Mouse (Mus musculus) liver, adult 2 months (tissue): ENCODE measurements around the gene Ppp2r2c. TPM values are rescaled to one million over a fixed set of nuclear protein-coding genes. Genes with fewer than 3 reads are reported as not detected.
A peak's percentile ranks its signal among the peaks of the same experiment; 100 is the strongest.
"Not testable (repeated sequence)": the region's sequence is repeated elsewhere in the genome, so short reads cannot be mapped to it uniquely, and the experiment has no call there.

ENCODE experiments used
- DNase-seq: peaks from one replicate; pipeline ENCODE4 v3.0.0-alpha.2; 2011; ENCODE audit warnings: low read depth, low spot score; ENCODE audit errors: extremely low read depth
- H3K27ac ChIP-seq: fragments of 200-500 bp; replicated peaks from 2 replicates; pipeline ENCODE4 v1.5.1; 2012; ENCODE audit warnings: low read depth, mild to moderate bottlenecking, control low read depth, inconsistent platforms, low read length; ENCODE audit not compliant: insufficient read depth
- H3K27me3 ChIP-seq: fragments of 200-500 bp; 2 replicates; pipeline ENCODE4 v1.6.1; 2012; ENCODE audit warnings: mild to moderate bottlenecking, moderate library complexity, low read length, inconsistent platforms; ENCODE audit not compliant: control insufficient read depth, insufficient read depth
- H3K36me3 ChIP-seq: fragments of 200-500 bp; 2 replicates; pipeline ENCODE4 v1.6.1; 2012; ENCODE audit warnings: low read length, inconsistent platforms; ENCODE audit not compliant: control insufficient read depth, insufficient read depth
- H3K4me1 ChIP-seq: fragments of 200-500 bp; 2 replicates; pipeline ENCODE4 v1.6.1; 2011; ENCODE audit warnings: low read length; ENCODE audit not compliant: control insufficient read depth, insufficient read depth
- H3K4me3 ChIP-seq: fragments of 200-500 bp; 2 replicates; pipeline ENCODE4 v1.5.1; 2011; ENCODE audit warnings: low read depth, mild to moderate bottlenecking, control low read depth, low read length, moderate library complexity; ENCODE audit not compliant: insufficient read depth
- H3K79me2 ChIP-seq: fragments of 200-500 bp; 2 replicates; pipeline ENCODE4 v1.6.1; 2012; ENCODE audit warnings: inconsistent platforms, mild to moderate bottlenecking, low read length, moderate library complexity; ENCODE audit not compliant: control insufficient read depth, insufficient read depth
- H3K9ac ChIP-seq: fragments of 200-500 bp; 2 replicates; pipeline ENCODE4 v1.6.1; 2012; ENCODE audit warnings: low read depth, mild to moderate bottlenecking, control low read depth, inconsistent platforms, low read length
- CTCF ChIP-seq: fragments of 200-500 bp; IDR thresholded peaks from 2 replicates; pipeline ENCODE4 v1.5.1; 2011; ENCODE audit warnings: low read depth, low read length, control low read depth
- POLR2A ChIP-seq: fragments of 200-500 bp; IDR thresholded peaks from 2 replicates; pipeline ENCODE4 v1.6.1; 2011; ENCODE audit warnings: low read length, control low read depth; ENCODE audit not compliant: insufficient read depth; ENCODE audit errors: extremely low read depth
- WGBS: fragments of 180-500 bp; shearing (Covaris S2); methylation state at CpG from one replicate; pipeline ENCODE4 v1.1.7; 2018; 5-methylcytosine and 5-hydroxymethylcytosine counted together
- polyA plus RNA-seq: library from polyadenylated mRNA; depleted of rRNA; stranded (reverse); fragments of >200 nt; gene quantifications from 2 replicates; pipeline ENCODE4 v1.2.3, GENCODE M21; 2012
- total RNA-seq: library from RNA; depleted of rRNA; stranded (reverse); fragments of >200 nt; gene quantifications from 2 replicates; pipeline ENCODE4 v1.2.3, GENCODE M21; 2014

The Ppp2r2c gene
- total and polyA plus RNA-seq, 2 experiments: under 0.01 TPM; not detected in 1

GRCm38 (mm10) chr5:36936548-36936947 lies 68.2 kb downstream of the Ppp2r2c start:
- Histone ChIP-seq H3K4me1 (no peaks in the 10 kb centered on the region), H3K27ac (no peak overlapping the region), H3K79me2 (no peaks in the 10 kb centered on the region), H3K36me3 (no peaks in the 10 kb centered on the region), H3K4me3 (no peak overlapping the region), H3K27me3 (no peaks in the 10 kb centered on the region), H3K9ac (no peak overlapping the region)
- TF ChIP-seq POLR2A: no peak
- TF ChIP-seq CTCF: no peak
- DNase-seq: no peak
- 68% methylated on average over 7 of the region's 7 CpGs for WGBS

GRCm38 (mm10) chr5:36938021-36938420 lies 69.7 kb downstream of the Ppp2r2c start:
- TF ChIP-seq CTCF: no peak
- H3K27me3 ChIP-seq: no peaks in the 10 kb centered on the region
- WGBS: 91% methylated on average over 5 of the region's 5 CpGs
- H3K36me3 ChIP-seq: no peaks in the 10 kb centered on the region
- H3K4me1 ChIP-seq: no peaks in the 10 kb centered on the region
- no peak for DNase-seq
- no peak overlapping the region for H3K9ac ChIP-seq
- H3K27ac ChIP-seq: no peak overlapping the region
- no peaks in the 10 kb centered on the region for H3K79me2 ChIP-seq
- H3K4me3 ChIP-seq: no peak overlapping the region

GRCm38 (mm10) chr5:36938991-36939390 lies 70.7 kb downstream of the Ppp2r2c start:
- 55% methylated on average over 2 of the region's 2 CpGs for WGBS
- H3K27ac ChIP-seq, H3K79me2 ChIP-seq, H3K27me3 ChIP-seq, H3K4me3 ChIP-seq, DNase-seq, H3K4me1 ChIP-seq, H3K36me3 ChIP-seq, H3K9ac ChIP-seq: not testable (repeated sequence)

GRCm38 (mm10) chr5:36942446-36942845 lies 74.1 kb downstream of the Ppp2r2c start:
- WGBS: 86% methylated on average over 2 of the region's 2 CpGs
- H3K4me3 ChIP-seq: no peak overlapping the region
- no peak overlapping the region for H3K9ac ChIP-seq
- H3K79me2 ChIP-seq: no peaks in the 10 kb centered on the region
- H3K36me3 ChIP-seq: no peaks in the 10 kb centered on the region
- H3K4me1 ChIP-seq: no peaks in the 10 kb centered on the region
- TF ChIP-seq CTCF: peak; percentile 14; the same call in 1 of the 2 replicates
- TF ChIP-seq POLR2A: no peak
- H3K27me3 ChIP-seq: no peaks in the 10 kb centered on the region
- H3K27ac ChIP-seq: no peak overlapping the region
- no peak for DNase-seq

- 56% methylated on average over 5 of the region's 5 CpGs for WGBS
- no peak overlapping the region for H3K9ac ChIP-seq
- H3K27ac ChIP-seq: no peak overlapping the region
- H3K79me2 ChIP-seq: no peaks in the 10 kb centered on the region
- H3K36me3 ChIP-seq: no peaks in the 10 kb centered on the region
- no peaks in the 10 kb centered on the region for H3K27me3 ChIP-seq
- H3K4me3 ChIP-seq: no peak overlapping the region
- no peaks in the 10 kb centered on the region for H3K4me1 ChIP-seq
- no peak for DNase-seq
- no peak for TF ChIP-seq POLR2A
- no peak for TF ChIP-seq CTCF
These were observed 76.2 kb downstream of the Ppp2r2c start for GRCm38 (mm10) chr5:36944552-36944951.

GRCm38 (mm10) chr5:36945102-36945701 lies 76.9 kb downstream of the Ppp2r2c start:
- Histone ChIP-seq H3K27ac (no peak overlapping the region), H3K27me3 (no peaks in the 10 kb centered on the region), H3K4me1 (no peaks in the 10 kb centered on the region), H3K4me3 (no peak overlapping the region), H3K9ac (no peak overlapping the region), H3K36me3 (no peaks in the 10 kb centered on the region), H3K79me2 (no peaks in the 10 kb centered on the region)
- DNase-seq: no peak
- TF ChIP-seq POLR2A: no peak
- TF ChIP-seq CTCF: no peak
- WGBS: 51% methylated on average over 8 of the region's 8 CpGs

- no peaks in the 10 kb centered on the region for H3K27me3 ChIP-seq
- WGBS: 66% methylated on average over 2 of the region's 2 CpGs
- no peak overlapping the region for H3K27ac ChIP-seq
- no peak overlapping the region for H3K9ac ChIP-seq
- no peaks in the 10 kb centered on the region for H3K4me1 ChIP-seq
- TF ChIP-seq CTCF (no peak), POLR2A (no peak)
- H3K4me3 ChIP-seq: no peak overlapping the region
- no peaks in the 10 kb centered on the region for H3K36me3 ChIP-seq
- no peak for DNase-seq
- H3K79me2 ChIP-seq: no peaks in the 10 kb centered on the region
These were observed 77.4 kb downstream of the Ppp2r2c start for GRCm38 (mm10) chr5:36945713-36946112.
